Mouse (Mus musculus) CH12.LX (cell line): Measurements from ENCODE around the gene Gm20388. TPM values are rescaled to one million over a fixed set of nuclear protein-coding genes. Genes with fewer than 3 reads are reported as not detected.

Experiments used
- DNase-seq: peaks from one replicate; pipeline ENCODE4 v3.0.0-alpha.2; 2013; ENCODE audit errors: extremely low read depth
- H3K27ac ChIP-seq: 2 replicates; pipeline ENCODE4 v1.5.1; 2012; ENCODE audit warnings: low read depth, mild to moderate bottlenecking, control low read depth, moderate library complexity; ENCODE audit not compliant: insufficient read depth
- H3K27me3 ChIP-seq: replicated peaks from 2 replicates; pipeline ENCODE3; 2012; ENCODE audit warnings: inconsistent platforms
- H3K36me3 ChIP-seq, 2 experiments: replicated peaks in 1 of 2; 2 replicates each; pipeline versions ENCODE3 to v1.6.1; 2012; ENCODE audit warnings: inconsistent platforms in 1 of 2, low read length in 1 of 2, mild to moderate bottlenecking in 1 of 2, mixed read lengths in 1 of 2, moderate library complexity in 1 of 2; ENCODE audit not compliant: control insufficient read depth in 1 of 2, insufficient read depth in 1 of 2
- H3K4me1 ChIP-seq, 2 experiments: 2 replicates each; pipeline ENCODE4 v1.6.1; 2012; ENCODE audit warnings: inconsistent platforms in 1 of 2, moderate library complexity in 1 of 2; ENCODE audit not compliant: insufficient read depth in 2 of 2, control insufficient read depth in 1 of 2
- H3K4me2 ChIP-seq: 2 replicates; pipeline ENCODE4 v1.6.1; 2012; ENCODE audit warnings: low read depth, mild to moderate bottlenecking, control low read depth; ENCODE audit not compliant: poor library complexity, insufficient read depth, severe bottlenecking
- H3K4me3 ChIP-seq, 3 experiments: fragments of 150-350 bp in 1 of 3; sonication (generic) in 1 of 3; replicated peaks in 1 of 3; 2 replicates each; pipeline versions ENCODE3 to v1.5.1; 2011 to 2012; ENCODE audit warnings: low read depth in 2 of 3, low read length in 2 of 3, mild to moderate bottlenecking in 2 of 3, moderate library complexity in 2 of 3, control low read depth in 1 of 3, improper control_type of control experiment in 1 of 3, inconsistent platforms in 1 of 3, mixed read lengths in 1 of 3; ENCODE audit not compliant: poor library complexity in 1 of 3
- H3K79me2 ChIP-seq: replicated peaks from 2 replicates; pipeline ENCODE4 v1.6.1; 2012; ENCODE audit warnings: mild to moderate bottlenecking, moderate library complexity; ENCODE audit not compliant: control insufficient read depth, poor library complexity, insufficient read depth, severe bottlenecking; ENCODE audit errors: extremely low read depth
- H3K9ac ChIP-seq: 2 replicates; pipeline ENCODE4 v1.6.1; 2012; ENCODE audit warnings: low read depth, mild to moderate bottlenecking, control low read depth, moderate library complexity; ENCODE audit not compliant: insufficient read depth
- H3K9me3 ChIP-seq: replicated peaks from 2 replicates; pipeline ENCODE3; 2012; ENCODE audit warnings: low read length, inconsistent platforms, mixed read lengths
- BHLHE40 ChIP-seq: IDR thresholded peaks from 2 replicates; pipeline ENCODE4 v1.6.1; 2011; ENCODE audit warnings: mild to moderate bottlenecking, low read depth, low read length, improper control_type of control experiment
- CHD2 ChIP-seq: IDR thresholded peaks from 2 replicates; pipeline ENCODE4 v1.6.1; 2011; ENCODE audit warnings: low read length, improper control_type of control experiment
- CTCF ChIP-seq, 2 experiments: IDR thresholded peaks in 1 of 2; conservative IDR thresholded peaks in 1 of 2; 2 replicates each; pipeline ENCODE4 v1.5.1; 2011 to 2012; ENCODE audit warnings: low read depth in 2 of 2, low read length in 2 of 2, improper control_type of control experiment in 1 of 2, inconsistent platforms in 1 of 2, mild to moderate bottlenecking in 1 of 2, moderate library complexity in 1 of 2
- E2F4 ChIP-seq: IDR thresholded peaks from 2 replicates; pipeline ENCODE4 v1.6.1; 2011; ENCODE audit warnings: low read depth, low read length, improper control_type of control experiment; ENCODE audit not compliant: insufficient replicate concordance
- ELF1 ChIP-seq: IDR thresholded peaks from 2 replicates; pipeline ENCODE4 v1.6.1; 2014; ENCODE audit warnings: low read depth, mild to moderate bottlenecking, inconsistent platforms, low read length, improper control_type of control experiment
- EP300 ChIP-seq: IDR thresholded peaks from 2 replicates; pipeline ENCODE4 v1.6.1; 2011; ENCODE audit warnings: low read length, improper control_type of control experiment
- ETS1 ChIP-seq: conservative IDR thresholded peaks from 2 replicates; pipeline ENCODE4 v1.6.1; 2012; ENCODE audit warnings: low read depth, mild to moderate bottlenecking, inconsistent platforms, low read length, improper control_type of control experiment, moderate library complexity
- GABPA ChIP-seq: IDR thresholded peaks from 2 replicates; pipeline ENCODE4 v1.6.1; 2012; ENCODE audit warnings: low read depth, low read length, improper control_type of control experiment, inconsistent platforms; ENCODE audit not compliant: insufficient replicate concordance
- HCFC1 ChIP-seq: IDR thresholded peaks from 2 replicates; pipeline ENCODE4 v1.6.1; 2012; ENCODE audit warnings: low read depth, mild to moderate bottlenecking, inconsistent platforms, low read length, improper control_type of control experiment
- JUN ChIP-seq: IDR thresholded peaks from 2 replicates; pipeline ENCODE4 v1.6.1; 2011; ENCODE audit warnings: low read depth, mild to moderate bottlenecking, low read length, improper control_type of control experiment, moderate library complexity; ENCODE audit not compliant: insufficient read depth
- KAT2A ChIP-seq: IDR thresholded peaks from 2 replicates; pipeline ENCODE4 v1.6.1; 2012; ENCODE audit warnings: low read length, improper control_type of control experiment, inconsistent platforms; ENCODE audit not compliant: insufficient replicate concordance
- MAX ChIP-seq: IDR thresholded peaks from 2 replicates; pipeline ENCODE4 v1.6.1; 2011; ENCODE audit warnings: low read length, improper control_type of control experiment
- MAZ ChIP-seq: IDR thresholded peaks from 2 replicates; pipeline ENCODE4 v1.6.1; 2012; ENCODE audit warnings: low read depth, mild to moderate bottlenecking, inconsistent platforms, low read length, improper control_type of control experiment, moderate library complexity
- MEF2A ChIP-seq: IDR thresholded peaks from 2 replicates; pipeline ENCODE4 v1.6.1; 2014; ENCODE audit warnings: low read depth, mild to moderate bottlenecking, inconsistent platforms, low read length, improper control_type of control experiment, borderline replicate concordance
- MYC ChIP-seq: IDR thresholded peaks from 2 replicates; pipeline ENCODE4 v1.6.1; 2011; ENCODE audit warnings: low read depth, mild to moderate bottlenecking, improper control_type of control experiment, low read length
- NRF1 ChIP-seq: IDR thresholded peaks from 2 replicates; pipeline ENCODE4 v1.6.1; 2014; ENCODE audit warnings: low read depth, mild to moderate bottlenecking, inconsistent platforms, low read length, improper control_type of control experiment, moderate library complexity
- POLR2AphosphoS2 ChIP-seq: IDR thresholded peaks from 2 replicates; pipeline ENCODE4 v1.6.1; 2011; ENCODE audit warnings: low read depth, low read length, improper control_type of control experiment
- RCOR1 ChIP-seq: conservative IDR thresholded peaks from 2 replicates; pipeline ENCODE4 v1.6.1; 2012; ENCODE audit warnings: low read depth, mild to moderate bottlenecking, inconsistent platforms, low read length, improper control_type of control experiment
- SIN3A ChIP-seq: IDR thresholded peaks from 2 replicates; pipeline ENCODE4 v1.6.1; 2012; ENCODE audit warnings: low read length, improper control_type of control experiment, inconsistent platforms
- SMC3 ChIP-seq: IDR thresholded peaks from 2 replicates; pipeline ENCODE4 v1.6.1; 2011; ENCODE audit warnings: low read depth, low read length, improper control_type of control experiment
- USF1 ChIP-seq: IDR thresholded peaks from 2 replicates; pipeline ENCODE4 v1.6.1; 2014; ENCODE audit warnings: low read depth, mild to moderate bottlenecking, inconsistent platforms, low read length, improper control_type of control experiment
- USF2 ChIP-seq: conservative IDR thresholded peaks from 2 replicates; pipeline ENCODE4 v1.6.1; 2011; ENCODE audit warnings: low read depth, low read length, improper control_type of control experiment
- ZKSCAN1 ChIP-seq: IDR thresholded peaks from 2 replicates; pipeline ENCODE4 v1.6.1; 2012; ENCODE audit warnings: low read depth, inconsistent platforms, low read length, improper control_type of control experiment, borderline replicate concordance
- ZNF384 ChIP-seq: IDR thresholded peaks from 2 replicates; pipeline ENCODE4 v1.6.1; 2012; ENCODE audit warnings: low read depth, low read length, improper control_type of control experiment, inconsistent platforms
- dilution Hi-C: fragments of 300-500 bp; cut with MboI; formaldehyde crosslinking; loops from 2 replicates; pipeline ENCODE4 v1.14.3; 2020; ENCODE audit warnings: low sequenced_read_pairs; ENCODE audit not compliant: extremely low pct_unique_long_range_greater_than_20kb, extremely low pct_ligation_motif_present
- in situ Hi-C: fragments of 300-500 bp; cut with MboI; formaldehyde crosslinking; loops from 3 replicates; pipeline ENCODE4 v1.14.3; 2019; ENCODE audit warnings: low sequenced_read_pairs, low pct_ligation_motif_present, low pct_unique_long_range_greater_than_20kb, mixed read lengths
- polyA plus RNA-seq: library from polyadenylated mRNA; unstranded; fragments of >175 nt; gene quantifications from 2 replicates; pipeline ENCODE4 v1.2.1, GENCODE M21; 2012; ENCODE audit warnings: low read depth; ENCODE audit not compliant: insufficient read length
- total RNA-seq, 2 experiments: library from RNA; depleted of rRNA; stranded (reverse); fragments of 300-350 nt in 1 of 2; fragments of >200 nt in 1 of 2; gene quantifications; 2 replicates each; pipeline ENCODE4 v1.2.3; 2012 to 2014

Gm20388 gene
- total and polyA plus RNA-seq, 3 experiments = 14.8 to 26.3 (median 22.2) TPM

DNA sequence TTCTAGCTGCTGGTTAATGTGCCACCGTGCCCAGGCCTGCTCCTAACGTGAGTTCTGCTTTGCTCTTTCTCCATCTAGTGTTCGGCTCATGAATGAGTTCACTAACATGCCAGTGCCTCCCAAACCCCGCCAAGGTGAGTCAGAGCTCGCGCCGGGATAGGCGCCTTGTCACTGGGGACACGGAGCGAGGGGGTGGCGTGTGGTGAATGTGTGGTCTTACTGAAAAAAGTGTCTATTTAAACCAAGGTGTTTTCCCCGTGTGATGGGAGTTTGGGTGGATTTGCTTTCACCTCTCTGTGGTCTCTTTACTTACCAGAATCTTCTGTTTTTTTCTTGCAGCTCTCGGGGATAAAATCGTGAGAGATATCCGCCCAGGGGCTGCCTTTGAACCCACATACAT is 37.7 kb downstream of the Gm20388 start:
- dilution Hi-C loops (no loop called here), in situ Hi-C loops (loop anchor here (5.0 kb wide), 1 partner anchor 129 kb away; no protein-coding TSS in a partner anchor)
- TF ChIP-seq KAT2A (no peak), SIN3A (no peak), JUN (no peak), RCOR1 (no peak), USF1 (no peak), CTCF (conservative IDR thresholded peaks at IDR 0.05 in 1 of 2, IDR thresholded peaks at IDR 0.05 in 1 of 2; ENCODE audit: low read depth in 2 of 2, low read length in 2 of 2) (peak in 1 of 2 experiments; percentile 8; a peak in 1 of 4 replicates), CHD2 (no peak), ZNF384 (peak; percentile 52; the same call in 1 of the 2 replicates), POLR2AphosphoS2 (no peak), E2F4 (no peak), MAX (no peak), GABPA (no peak), MYC (no peak), BHLHE40 (peak; percentile 65), ZKSCAN1 (no peak), USF2 (no peak), ETS1 (peak; percentile 43), ELF1 (no peak), MAZ (no peak), SMC3 (no peak), EP300 (no peak), MEF2A (peak; percentile 28; the same call in 1 of the 2 replicates), NRF1 (no peak), HCFC1 (no peak)
- DNase-seq = peak; percentile 48
- Histone ChIP-seq H3K4me3 (no peak overlapping the region), H3K36me3 (peaks cover 79 to 92% of the 10 kb centered on the region in 2 experiments), H3K4me1 (peaks cover 11 to 47% of the 10 kb centered on the region in 2 experiments), H3K79me2 (peaks cover 19% of the 10 kb centered on the region; the same call in 1 of the 2 replicates), H3K9me3 (no peaks in the 10 kb centered on the region), H3K27ac (no peak overlapping the region), H3K4me2 (no peak overlapping the region), H3K27me3 (no peaks in the 10 kb centered on the region), H3K9ac (no peak overlapping the region)
